In the genomic region with DNA sequence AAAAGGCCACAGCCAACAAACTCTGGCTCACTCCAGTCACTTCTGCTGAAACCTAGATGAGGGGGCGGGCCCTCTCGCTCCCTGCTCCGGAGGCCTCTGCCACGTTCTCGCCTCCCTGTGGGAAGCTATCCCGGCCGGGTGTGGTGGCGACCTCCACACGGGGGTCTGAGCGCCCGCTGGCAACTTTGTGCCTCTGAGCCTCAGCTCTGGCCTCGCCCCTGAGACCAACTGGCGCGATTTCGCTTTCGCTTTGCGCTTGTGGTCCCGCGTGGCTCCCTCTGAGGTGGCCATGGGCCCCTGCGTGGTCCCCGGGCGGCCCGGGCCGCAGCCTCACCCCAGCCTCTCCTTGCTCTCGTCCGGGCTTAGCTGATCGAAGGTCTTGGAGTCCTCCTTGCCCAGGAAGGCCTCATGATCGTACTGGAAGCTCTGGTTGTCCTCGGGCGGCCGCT, we compare ENCODE assay signal across 8 mouse cellular contexts. TPM values are rescaled to one million over a fixed set of nuclear protein-coding genes. Genes with fewer than 3 reads are reported as not detected.
DNase-seq lines count a peak whose midpoint lies in the region; ATAC-seq lines count a peak whose summit lies in the region.

No protein-coding gene starts in this region.

- H3K27me3 ChIP-seq in intestine, embryonic 16.5 days (replicated peaks; ENCODE audit: control insufficient read depth, insufficient read depth, low read length) = no peaks in the 10 kb centered on the region

- no peaks in the 10 kb centered on the region; the same call in 1 of the 2 replicates for H3K36me3 ChIP-seq in intestine, embryonic 16.5 days (ENCODE audit: control insufficient read depth, insufficient read depth, low read length)

- peak overlapping the region; percentile 83 for H3K4me3 ChIP-seq in intestine, embryonic 16.5 days (ENCODE audit: low read length)

- H3K4me1 ChIP-seq in intestine, embryonic 16.5 days (ENCODE audit: control insufficient read depth, insufficient read depth, low read length) = peaks cover 20% of the 10 kb centered on the region

- peak overlapping the region; percentile 92 for H3K9ac ChIP-seq in intestine, embryonic 16.5 days (ENCODE audit: low read depth, low read length)

- peak; percentile 64 for ATAC-seq in intestine, embryonic 16.5 days
- peak; percentile 34; the same call in 1 of the 2 replicates for ATAC-seq in neutrophil, adult 5-6 weeks (ENCODE audit: extremely low read depth, insufficient number of reproducible peaks, low FRiP score, poor library complexity, severe bottlenecking)
- no peak for ATAC-seq in monocyte, adult 5-6 weeks (replicated peaks; ENCODE audit: insufficient number of reproducible peaks, low FRiP score, low TSS enrichment, poor library complexity, severe bottlenecking)

- H3K4me2 ChIP-seq in intestine, embryonic 16.5 days (ENCODE audit: low read depth, low read length) = peak overlapping the region; percentile 73

- intact Hi-C loops in left cerebral cortex, postnatal 36 days (cut with DNase I) = no loop called here

- peak; percentile 6 to 31 for DNase-seq in left cerebral cortex, postnatal 36 days (ENCODE audit: low spot score in 2 of 2)
- DNase-seq in left cerebral cortex, adult 9 months (ENCODE audit: low spot score in 2 of 2) = no peak
- DNase-seq in adrenal gland, postnatal 14 days = peak; percentile 74
- peak; percentile 57 for DNase-seq in gastrocnemius, postnatal 10 days
- DNase-seq in lung, adult 18-20 months = peak; percentile 52

- peak overlapping the region; percentile 96 for H3K27ac ChIP-seq in intestine, embryonic 16.5 days (ENCODE audit: low read length)

- under 1% methylated on average over 31 of the region's 31 CpGs for WGBS in intestine, embryonic 16.5 days

- H3K9me3 ChIP-seq in intestine, embryonic 16.5 days (ENCODE audit: control insufficient read depth, low read length) = no peaks in the 10 kb centered on the region

RNA-seq across cellular contexts. Expression of a gene that starts 0.5 kb away (rescaled TPM):
- 10 to 100 TPM; 22.3 to 22.9 TPM for total RNA-seq in left cerebral cortex, postnatal 36 days (2021)
- 108 and 115 TPM in 2 replicates for total RNA-seq in adrenal gland, postnatal 14 days (2021)
- total RNA-seq in gastrocnemius, postnatal 10 days (2021) = 10 to 100 TPM; 43.1 to 56.8 TPM
- polyA plus RNA-seq in intestine, embryonic 16.5 days (2015; fragmentation: Nextera tagmentation; extraction: Ambion mirVana) = 94.6 and 104 TPM in 2 replicates
- 4.4 and 5.0 TPM in 2 replicates for total RNA-seq in neutrophil, adult 5-6 weeks (2017)
- 18.5 to 41.4 TPM (median 19.1 TPM) in 3 replicates for total RNA-seq in monocyte, adult 5-6 weeks (2017)

Comparison
In these comparisons a context has a peak if more than half of its experiments do, and no peak if none do; other contexts are left out.
1. DNase-seq: peak in left cerebral cortex, postnatal 36 days (2 of 2), adrenal gland, postnatal 14 days (single experiment), gastrocnemius, postnatal 10 days (single experiment) and lung, adult 18-20 months (2 of 2); none in left cerebral cortex, adult 9 months (0 of 2).